Mouse (Mus musculus) intestine, embryonic 15.5 days (tissue): Measurements from ENCODE around the gene 6330409D20Rik. TPM values are rescaled to one million over a fixed set of nuclear protein-coding genes. Genes with fewer than 3 reads are reported as not detected.
A peak's percentile ranks its signal among the peaks of the same experiment; 100 is the strongest.

Experiments
- ATAC-seq: fragments of 200-750 bp; cut with Nextera tagmentation; 2 replicates; pipeline ENCODE4 v1.8.0; 2017; ENCODE audit warnings: moderate TSS enrichment, moderate library complexity
- H3K27ac ChIP-seq: fragments of 300-500 bp; sonication (generic); 2 replicates; pipeline ENCODE4 v1.5.1; 2015; ENCODE audit warnings: mild to moderate bottlenecking, inconsistent platforms
- H3K27me3 ChIP-seq: fragments of 300-500 bp; sonication (generic); replicated peaks from 2 replicates; pipeline ENCODE4 v1.6.1; 2015; ENCODE audit warnings: inconsistent platforms
- H3K36me3 ChIP-seq: fragments of 300-500 bp; sonication (generic); 2 replicates; pipeline ENCODE4 v1.6.1; 2015; ENCODE audit warnings: inconsistent platforms
- H3K4me1 ChIP-seq: fragments of 300-500 bp; sonication (generic); replicated peaks from 2 replicates; pipeline ENCODE4 v1.6.1; 2015; ENCODE audit warnings: inconsistent platforms
- H3K4me2 ChIP-seq: fragments of 300-500 bp; sonication (generic); replicated peaks from 2 replicates; pipeline ENCODE4 v1.6.1; 2015; ENCODE audit warnings: mild to moderate bottlenecking, inconsistent platforms
- H3K4me3 ChIP-seq: fragments of 300-500 bp; sonication (generic); replicated peaks from 2 replicates; pipeline ENCODE4 v1.5.1; 2015; ENCODE audit warnings: inconsistent platforms
- H3K9ac ChIP-seq: fragments of 300-500 bp; sonication (generic); 2 replicates; pipeline ENCODE4 v1.6.1; 2015; ENCODE audit warnings: inconsistent platforms
- H3K9me3 ChIP-seq: fragments of 300-500 bp; sonication (generic); 2 replicates; pipeline ENCODE4 v1.6.1; 2016; ENCODE audit warnings: inconsistent platforms
- WGBS: fragments of 180-500 bp; shearing (Covaris S2); methylation state at CpG from one replicate; pipeline ENCODE4 v1.1.7; 2015; 5-methylcytosine and 5-hydroxymethylcytosine counted together
- polyA plus RNA-seq: library from polyadenylated mRNA; unstranded; fragments of >200 nt; fragmentation: Nextera tagmentation; extraction: Ambion mirVana; gene quantifications from 2 replicates; pipeline ENCODE4 v1.2.1, GENCODE M21; 2015

6330409D20Rik gene
- polyA plus RNA-seq, 1 experiment from 2014 or later, result 0.13 TPM

DNA sequence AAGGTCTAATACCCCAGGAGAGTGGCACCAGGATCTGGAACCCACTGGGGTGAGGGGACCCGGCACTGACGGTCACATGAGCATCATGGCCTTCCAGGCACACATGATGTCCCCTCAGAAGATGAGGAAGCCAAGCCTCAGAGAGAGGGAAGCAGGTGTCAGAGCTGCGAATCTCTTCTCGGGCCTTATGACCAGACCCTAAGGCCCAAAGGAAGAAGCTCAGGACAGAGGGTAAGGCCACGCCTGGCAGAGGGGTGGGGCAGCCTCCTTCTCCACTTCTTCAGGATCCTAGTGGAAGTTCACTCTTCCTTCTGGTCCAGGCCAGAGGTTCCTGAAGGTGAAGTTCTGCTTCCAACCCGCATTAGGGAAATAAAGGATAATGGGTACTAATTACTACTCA, 8.1 kb downstream of the 6330409D20Rik start:
- H3K4me1 ChIP-seq, result peaks cover 38% of the 10 kb centered on the region
- no peak overlapping the region for H3K4me3 ChIP-seq
- 0 out of 2 replicates have a peak overlapping the region, but pooled peaks have one; percentile 17 for H3K27ac ChIP-seq
- H3K36me3 ChIP-seq, result no peaks in the 10 kb centered on the region
- no peak overlapping the region for H3K4me2 ChIP-seq
- no peak overlapping the region for H3K9ac ChIP-seq
- no peaks in the 10 kb centered on the region for H3K9me3 ChIP-seq
- 72% methylated on average over 6 of the region's 6 CpGs for WGBS
- no peaks in the 10 kb centered on the region for H3K27me3 ChIP-seq
- no peak for ATAC-seq

DNA sequence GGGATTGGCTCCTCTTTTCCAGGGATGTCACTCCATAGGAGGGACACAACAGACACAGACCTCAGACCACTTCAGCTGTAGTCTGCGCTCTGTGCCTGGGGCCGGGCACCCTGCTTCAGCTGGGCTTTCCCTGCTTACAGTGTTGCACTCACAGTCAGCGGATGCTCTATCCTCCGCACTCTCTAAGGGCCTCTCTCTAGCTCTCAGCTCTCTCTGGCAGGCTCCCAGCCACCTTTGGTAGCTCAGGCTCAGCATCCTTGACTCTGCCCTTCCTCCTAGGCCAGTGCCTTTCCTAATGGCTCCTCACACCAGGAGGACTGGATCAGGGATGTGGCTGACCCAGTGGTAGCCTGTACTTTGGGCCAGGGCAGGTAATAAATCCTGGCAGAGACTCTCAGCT, 8.9 kb downstream of the 6330409D20Rik start:
- peak overlapping the region; percentile 73 for H3K27ac ChIP-seq
- peaks cover 43% of the 10 kb centered on the region for H3K4me1 ChIP-seq
- H3K27me3 ChIP-seq, result no peaks in the 10 kb centered on the region
- ATAC-seq, result no peak
- H3K4me3 ChIP-seq, result no peak overlapping the region
- 42% methylated on average over 4 of the region's 4 CpGs for WGBS
- no peaks in the 10 kb centered on the region for H3K36me3 ChIP-seq
- no peaks in the 10 kb centered on the region for H3K9me3 ChIP-seq
- no peak overlapping the region for H3K9ac ChIP-seq
- peak overlapping the region; percentile 70 for H3K4me2 ChIP-seq

- no peak overlapping the region for H3K4me3 ChIP-seq
Measured at GRCm38 (mm10) chr2:32730854-32731253, 10.0 kb downstream of the 6330409D20Rik start.

GRCm38 (mm10) chr2:32729547-32729946, 11.3 kb downstream of the 6330409D20Rik start:
- no peak for ATAC-seq
- H3K27ac ChIP-seq, result peak overlapping the region; percentile 73
- WGBS, result 64% methylated on average over 4 of the region's 4 CpGs
- no peaks in the 10 kb centered on the region for H3K9me3 ChIP-seq
- peak overlapping the region; percentile 70 for H3K4me2 ChIP-seq
- H3K36me3 ChIP-seq, result no peaks in the 10 kb centered on the region
- peak overlapping the region; percentile 12; the same call in 1 of the 2 replicates for H3K4me3 ChIP-seq
- peaks cover 35% of the 10 kb centered on the region for H3K4me1 ChIP-seq
- no peak overlapping the region for H3K9ac ChIP-seq
- no peaks in the 10 kb centered on the region for H3K27me3 ChIP-seq

More at GRCm38 (mm10) chr2:32730854-32731253, 10.0 kb downstream of the 6330409D20Rik start:
- Histone ChIP-seq H3K4me2 (peak overlapping the region; percentile 70), H3K9me3 (no peaks in the 10 kb centered on the region), H3K4me1 (peaks cover 38% of the 10 kb centered on the region), H3K27ac (peak overlapping the region; percentile 73), H3K27me3 (no peaks in the 10 kb centered on the region), H3K9ac (no peak overlapping the region), H3K36me3 (no peaks in the 10 kb centered on the region)
- WGBS, result 31% methylated on average over 11 of the region's 11 CpGs
- peak; percentile 5; the same call in 1 of the 2 replicates for ATAC-seq

DNA sequence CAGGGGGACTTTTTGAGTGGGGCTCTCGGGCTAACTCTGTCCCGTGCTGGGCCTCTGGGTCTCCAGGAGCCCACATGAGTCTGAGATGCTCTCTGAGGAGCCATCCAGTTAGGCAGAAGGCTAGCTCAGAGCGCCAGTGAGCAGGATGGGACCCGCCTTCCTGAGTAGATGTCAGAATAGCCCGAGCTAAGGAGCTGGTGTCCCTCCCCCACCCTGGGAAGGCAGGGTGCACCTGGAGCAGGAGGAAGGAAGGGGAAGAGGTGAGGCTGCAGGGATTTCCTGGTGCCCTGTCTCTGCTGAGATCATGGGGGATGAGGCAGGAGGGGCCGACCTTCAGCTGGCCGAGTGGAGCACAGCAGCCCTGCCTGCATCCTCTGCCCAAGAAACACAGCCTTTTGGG, 12.4 kb downstream of the 6330409D20Rik start:
- Histone ChIP-seq H3K9me3 (no peaks in the 10 kb centered on the region), H3K4me2 (peak overlapping the region; percentile 70), H3K27me3 (no peaks in the 10 kb centered on the region), H3K27ac (peak overlapping the region; percentile 42; the same call in 1 of the 2 replicates), H3K36me3 (no peaks in the 10 kb centered on the region), H3K4me1 (peaks cover 33% of the 10 kb centered on the region), H3K9ac (peak overlapping the region; percentile 33), H3K4me3 (peak overlapping the region; percentile 40)
- peak; percentile 2; the same call in 1 of the 2 replicates for ATAC-seq
- WGBS, result 32% methylated on average over 7 of the region's 7 CpGs

GRCm38 (mm10) chr2:32727435-32727834, 13.4 kb downstream of the 6330409D20Rik start:
- Histone ChIP-seq H3K9ac (peak overlapping the region; percentile 49), H3K36me3 (no peaks in the 10 kb centered on the region), H3K27me3 (no peaks in the 10 kb centered on the region), H3K27ac (peak overlapping the region; percentile 61; the same call in 1 of the 2 replicates), H3K4me3 (peak overlapping the region; percentile 40), H3K4me1 (peaks cover 31% of the 10 kb centered on the region), H3K9me3 (no peaks in the 10 kb centered on the region), H3K4me2 (peak overlapping the region; percentile 70)
- ATAC-seq, result peak; percentile 96
- under 1% methylated on average over 16 of the region's 16 CpGs for WGBS

DNA sequence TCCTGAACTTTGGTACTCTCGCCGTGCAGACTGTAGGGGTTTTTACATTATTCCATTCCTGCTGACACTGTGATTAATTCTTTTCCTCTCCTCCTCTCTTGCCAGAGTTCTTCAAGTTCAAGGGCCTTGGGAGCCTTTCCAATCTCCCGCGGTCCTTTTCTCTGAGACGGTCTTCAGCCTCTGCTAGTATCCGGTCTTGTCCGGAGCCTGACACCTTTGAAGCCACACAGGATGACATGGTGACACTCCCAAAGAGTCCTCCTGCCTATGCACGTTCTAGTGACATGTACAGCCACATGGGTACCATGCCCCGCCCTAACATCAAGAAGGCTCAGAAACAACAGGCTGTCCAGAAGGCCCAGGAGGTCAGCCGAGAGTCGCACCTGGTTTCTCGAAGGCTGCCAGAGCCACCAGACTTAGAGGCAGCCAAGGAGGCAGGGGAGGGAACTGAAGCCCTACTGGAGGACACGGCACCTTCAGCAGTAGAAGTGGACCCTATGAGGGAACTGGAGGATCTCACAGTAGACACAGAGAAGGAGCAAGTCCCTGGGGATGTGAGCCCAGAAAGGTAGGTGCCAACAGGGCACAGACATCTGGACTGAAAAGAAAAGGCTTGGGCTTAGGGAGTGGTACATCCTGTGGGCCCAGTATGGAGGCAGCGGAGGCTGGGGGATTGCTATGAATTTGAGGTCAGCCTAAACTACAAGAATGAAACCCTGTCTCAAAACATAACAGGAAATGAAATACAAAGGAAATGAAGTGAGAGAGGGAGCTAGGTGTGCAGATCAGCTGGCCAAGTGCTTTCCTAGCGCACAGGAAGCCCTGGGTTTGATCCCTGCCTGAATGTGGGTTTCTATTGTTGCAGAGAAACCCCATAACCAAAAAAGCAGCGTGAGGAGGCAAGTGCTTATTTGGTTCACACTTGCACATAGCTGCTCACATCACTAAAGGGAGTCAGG, 15.7 kb downstream of the 6330409D20Rik start:
- 68% methylated on average over 16 of the region's 16 CpGs for WGBS
- no peak for ATAC-seq
- Histone ChIP-seq H3K27ac (no peak overlapping the region), H3K9me3 (no peaks in the 10 kb centered on the region), H3K4me2 (no peak overlapping the region), H3K9ac (no peak overlapping the region), H3K4me1 (peaks cover 38% of the 10 kb centered on the region), H3K36me3 (no peaks in the 10 kb centered on the region), H3K27me3 (no peaks in the 10 kb centered on the region), H3K4me3 (no peak overlapping the region)

DNA sequence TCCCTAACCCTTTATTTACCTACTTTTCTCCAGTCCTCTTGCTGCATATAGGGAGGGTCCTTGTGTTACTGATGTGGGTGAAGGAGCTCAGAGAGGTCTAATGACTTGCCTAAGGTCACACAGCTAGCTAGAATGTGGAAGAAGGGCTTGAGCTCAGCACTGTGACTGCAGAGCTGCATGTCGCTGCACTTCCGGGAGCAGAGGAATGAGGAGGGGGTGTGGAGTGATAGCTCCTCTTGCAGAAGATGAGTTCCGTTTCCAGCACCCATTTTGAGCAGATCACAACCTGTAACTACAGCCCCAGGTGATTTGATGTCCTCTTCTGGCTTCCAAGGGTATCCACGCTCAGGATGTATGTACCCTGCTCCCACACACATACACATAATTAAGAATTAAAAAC, 16.7 kb downstream of the 6330409D20Rik start:
- WGBS, result 80% methylated on average over 4 of the region's 4 CpGs
- Histone ChIP-seq H3K36me3 (no peaks in the 10 kb centered on the region), H3K9ac (no peak overlapping the region), H3K27ac (no peak overlapping the region), H3K4me2 (no peak overlapping the region), H3K4me1 (peaks cover 38% of the 10 kb centered on the region), H3K27me3 (no peaks in the 10 kb centered on the region), H3K4me3 (no peak overlapping the region), H3K9me3 (no peaks in the 10 kb centered on the region)
- no peak for ATAC-seq

- 49% methylated on average over 3 of the region's 3 CpGs for WGBS
- no peak overlapping the region for H3K4me3 ChIP-seq
Measured at GRCm38 (mm10) chr2:32722581-32722980, 18.2 kb downstream of the 6330409D20Rik start.

GRCm38 (mm10) chr2:32722046-32722445, 18.8 kb downstream of the 6330409D20Rik start:
- Histone ChIP-seq H3K4me1 (peaks cover 28% of the 10 kb centered on the region), H3K36me3 (no peaks in the 10 kb centered on the region), H3K4me3 (peak overlapping the region; percentile 13; the same call in 1 of the 2 replicates), H3K27ac (no peak overlapping the region), H3K4me2 (peak overlapping the region; percentile 47), H3K9me3 (no peaks in the 10 kb centered on the region), H3K9ac (peak overlapping the region; percentile 16), H3K27me3 (no peaks in the 10 kb centered on the region)
- peak; percentile 23; the same call in 1 of the 2 replicates for ATAC-seq
- WGBS, result 47% methylated on average over 6 of the region's 6 CpGs

More at GRCm38 (mm10) chr2:32722581-32722980, 18.2 kb downstream of the 6330409D20Rik start:
- H3K9me3 ChIP-seq, result no peaks in the 10 kb centered on the region
- no peak for ATAC-seq
- no peaks in the 10 kb centered on the region for H3K36me3 ChIP-seq
- H3K4me1 ChIP-seq, result peaks cover 31% of the 10 kb centered on the region
- H3K27ac ChIP-seq, result no peak overlapping the region
- H3K9ac ChIP-seq, result no peak overlapping the region
- H3K4me2 ChIP-seq, result peak overlapping the region; percentile 47; the same call in 1 of the 2 replicates
- no peaks in the 10 kb centered on the region for H3K27me3 ChIP-seq

- 28% methylated on average over 8 of the region's 8 CpGs for WGBS
- peak within 1 kb of the TSS; percentile 47 for H3K4me2 ChIP-seq
- H3K27ac ChIP-seq, result no peak within 1 kb of the TSS; the same call in 1 of the 2 replicates
- H3K9me3 ChIP-seq, result no peaks in the 10 kb centered on the region
- no peaks in the 10 kb centered on the region for H3K36me3 ChIP-seq
- ATAC-seq, result peak; percentile 35; the same call in 1 of the 2 replicates
- peak within 1 kb of the TSS; percentile 16 for H3K9ac ChIP-seq
- peak within 1 kb of the TSS; percentile 13 for H3K4me3 ChIP-seq
- no peaks in the 10 kb centered on the region for H3K27me3 ChIP-seq
- peaks cover 26% of the 10 kb centered on the region for H3K4me1 ChIP-seq
Measured at GRCm38 (mm10) chr2:32720681-32721229, 20.1 kb downstream of the 6330409D20Rik start, which contains the start of gene Sh2d3c. Sh2d3c (plus strand) TSS chr2:32721055.

- Histone ChIP-seq H3K27ac (no peak overlapping the region), H3K4me2 (no peak overlapping the region), H3K9ac (no peak overlapping the region), H3K9me3 (no peaks in the 10 kb centered on the region), H3K4me1 (peaks cover 25% of the 10 kb centered on the region), H3K27me3 (no peaks in the 10 kb centered on the region), H3K4me3 (no peak overlapping the region), H3K36me3 (no peaks in the 10 kb centered on the region)
- no peak for ATAC-seq
- 94% methylated on average over 3 of the region's 3 CpGs for WGBS
Measured at GRCm38 (mm10) chr2:32720053-32720452, 20.8 kb downstream of the 6330409D20Rik start.
